Mouse (Mus musculus): ENCODE results near the gene Sox4. TPM values are rescaled to one million over a fixed set of nuclear protein-coding genes. Genes with fewer than 3 reads are reported as not detected.

Gene Sox4
- total and polyA plus RNA-seq, 3 experiments = 14.3 to 39.9 (median 27.9) TPM

DNA sequence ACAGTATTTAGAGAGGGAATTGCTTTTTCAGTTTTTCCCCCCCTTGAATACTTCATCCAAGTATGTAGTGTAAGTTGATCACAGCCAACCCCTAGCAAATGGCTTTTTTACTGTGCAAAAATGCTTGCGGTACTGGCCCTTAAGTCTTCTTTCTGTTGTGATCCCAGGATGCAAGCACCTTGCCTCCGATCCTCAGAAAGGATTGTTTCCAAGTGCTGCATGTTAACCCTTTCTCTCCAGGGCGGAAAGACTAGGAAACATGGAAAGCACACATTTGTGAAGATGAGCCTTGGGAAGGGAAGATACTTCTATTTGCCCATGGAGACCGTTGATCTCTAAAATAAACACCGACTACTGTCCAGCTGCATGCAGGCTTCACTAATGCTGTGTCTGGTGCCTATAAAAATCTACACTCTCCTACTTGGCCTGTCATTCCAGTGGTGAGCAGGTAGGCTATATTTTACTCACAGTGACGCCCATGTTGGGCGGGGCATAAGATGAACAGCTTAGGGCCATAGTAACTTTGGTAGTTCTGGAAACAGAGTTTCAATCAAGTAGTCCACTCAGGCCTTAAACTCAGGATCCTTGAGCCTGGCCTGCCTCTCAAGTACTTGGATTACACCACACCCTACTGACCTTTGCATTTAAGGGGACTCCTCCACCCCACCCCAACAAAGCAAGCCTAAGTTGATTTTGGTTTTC is 5.6 kb downstream of the Sox4 start:
- DNase-seq = no peak

DNA sequence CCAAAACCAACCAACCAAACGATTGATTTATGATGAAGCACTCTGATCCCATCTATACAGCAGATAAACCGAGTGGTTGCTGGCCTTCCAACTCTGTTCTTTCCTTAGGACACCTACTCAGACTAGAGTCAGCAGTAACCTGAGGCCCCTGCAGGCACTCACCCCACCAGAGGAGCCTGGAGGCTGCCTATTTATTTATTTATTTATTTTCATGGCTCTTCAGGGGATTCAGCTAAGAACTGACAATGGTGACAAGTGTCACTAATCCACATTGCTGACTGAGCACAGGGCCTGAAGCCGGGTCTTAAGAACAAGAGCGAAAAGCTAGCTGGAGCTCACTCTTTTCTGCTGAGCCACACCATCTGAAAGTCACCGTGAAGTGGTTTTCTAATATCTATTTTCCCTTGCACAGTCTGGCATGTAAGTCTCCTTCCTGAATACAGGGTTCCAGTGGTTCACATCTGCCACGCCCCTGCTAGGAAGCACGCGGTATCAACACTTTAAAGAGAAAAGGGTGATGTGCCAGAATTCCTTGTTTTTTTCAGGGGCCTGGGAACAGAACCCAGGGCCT is 6.9 kb downstream of the Sox4 start:
- no peak for DNase-seq

DNA sequence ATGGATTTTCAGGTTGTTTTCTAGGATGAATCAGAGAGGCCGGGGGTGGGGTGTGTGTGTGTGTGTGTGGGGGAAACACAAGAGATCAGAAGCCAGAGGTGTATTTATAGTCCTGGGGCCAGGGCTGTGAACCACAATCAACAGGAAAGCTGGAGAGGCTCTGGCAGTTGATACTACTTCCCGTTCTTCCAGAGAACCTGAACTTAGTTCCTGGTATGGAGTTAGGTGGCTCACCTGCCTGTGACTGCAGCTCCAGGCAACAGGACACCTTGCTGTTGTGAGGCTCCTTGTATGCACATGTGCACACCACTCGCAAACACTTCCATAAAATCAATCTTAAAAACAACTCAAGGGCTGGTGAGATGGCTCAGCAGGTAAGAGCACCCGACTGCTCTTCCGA is 7.8 kb downstream of the Sox4 start:
- no peak for DNase-seq

DNA sequence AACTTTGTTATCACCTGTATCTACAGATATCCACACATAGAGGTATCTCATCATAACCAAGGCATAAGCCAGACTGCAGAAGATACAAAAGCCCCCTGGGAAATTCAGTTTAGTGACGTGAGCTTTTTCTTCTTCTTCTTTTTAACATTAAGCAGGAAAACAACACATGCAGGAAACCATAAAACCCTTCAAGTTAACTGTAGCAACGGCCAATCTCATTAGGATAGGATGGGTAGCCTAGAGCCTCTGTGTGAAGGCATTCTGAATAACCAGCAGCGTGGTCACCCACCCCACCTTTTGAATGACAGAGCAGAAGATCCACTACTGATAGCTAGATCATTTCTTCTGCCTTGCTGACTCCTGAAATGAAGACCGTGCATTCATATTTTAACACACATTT is 10.6 kb downstream of the Sox4 start:
- DNase-seq = no peak

DNA sequence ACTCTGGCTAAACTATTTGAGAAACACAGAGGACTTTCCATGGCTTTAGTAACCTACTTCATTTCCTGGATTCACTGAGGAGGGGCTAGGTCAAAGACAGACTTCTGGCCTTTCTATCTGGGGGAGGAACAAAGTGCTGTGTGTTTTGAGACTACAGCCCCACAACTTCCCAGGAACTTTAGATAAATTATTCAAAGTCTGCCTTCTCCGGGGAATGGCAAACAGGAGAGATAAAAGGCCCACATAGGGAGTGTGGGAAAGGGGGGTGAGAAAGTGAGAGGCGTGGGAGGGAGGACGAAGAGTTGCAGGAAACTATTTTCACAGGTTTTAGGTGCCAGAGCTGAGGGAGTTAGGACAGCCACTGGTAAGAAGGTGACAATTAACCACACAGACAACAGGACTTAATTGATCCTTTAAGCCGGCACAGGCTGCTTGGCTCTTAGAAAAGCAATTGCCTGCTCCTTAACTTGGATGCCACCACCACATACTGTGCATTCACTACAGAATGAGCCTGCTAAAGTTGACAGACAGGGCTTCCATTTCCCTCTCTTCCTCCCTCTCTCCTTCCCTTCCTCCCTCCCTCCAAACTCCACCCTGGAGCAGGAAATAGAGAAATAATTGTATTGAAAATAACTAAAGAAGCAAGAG is 11.4 kb downstream of the Sox4 start:
- no peak for DNase-seq

DNA sequence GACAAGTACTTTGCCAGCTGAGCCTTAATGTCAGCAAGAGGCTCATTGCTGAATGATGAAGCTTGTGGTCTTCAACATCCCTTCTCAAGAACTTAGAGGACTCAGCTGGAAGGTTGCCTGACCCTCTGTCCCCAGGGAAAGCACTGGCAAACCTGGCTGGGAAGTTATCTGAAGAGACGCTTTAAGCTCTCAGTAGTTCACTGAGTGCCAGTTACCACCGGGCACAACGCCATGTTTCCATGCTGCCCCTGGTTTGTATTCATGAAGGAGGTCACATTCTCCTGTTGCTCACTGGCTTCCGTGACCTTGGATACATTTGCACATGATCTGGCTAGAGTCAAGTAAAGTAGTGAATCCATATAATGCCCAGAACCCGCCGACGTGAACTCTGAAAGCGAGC is 20.1 kb downstream of the Sox4 start:
- DNase-seq = peak; percentile 20

DNA sequence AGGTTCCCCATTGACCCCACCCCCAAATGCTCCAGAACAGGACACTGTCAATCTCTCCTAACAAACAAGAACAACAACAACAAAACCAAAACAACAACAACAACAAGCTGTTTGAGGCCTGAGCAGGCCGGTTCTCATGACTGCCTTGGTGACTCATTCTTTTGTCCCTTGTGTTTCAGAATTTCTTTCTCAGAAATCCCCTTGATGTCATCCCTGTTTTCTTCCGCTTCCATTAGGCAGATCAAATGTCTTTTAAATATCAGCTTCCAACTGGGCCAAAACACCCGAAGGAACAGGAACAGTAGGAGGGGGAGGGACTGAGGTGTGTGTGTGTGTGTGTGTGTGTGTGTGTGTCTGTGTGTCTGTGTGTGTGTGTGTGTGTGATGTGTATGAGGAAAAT is 21.7 kb downstream of the Sox4 start:
- DNase-seq = no peak

DNA sequence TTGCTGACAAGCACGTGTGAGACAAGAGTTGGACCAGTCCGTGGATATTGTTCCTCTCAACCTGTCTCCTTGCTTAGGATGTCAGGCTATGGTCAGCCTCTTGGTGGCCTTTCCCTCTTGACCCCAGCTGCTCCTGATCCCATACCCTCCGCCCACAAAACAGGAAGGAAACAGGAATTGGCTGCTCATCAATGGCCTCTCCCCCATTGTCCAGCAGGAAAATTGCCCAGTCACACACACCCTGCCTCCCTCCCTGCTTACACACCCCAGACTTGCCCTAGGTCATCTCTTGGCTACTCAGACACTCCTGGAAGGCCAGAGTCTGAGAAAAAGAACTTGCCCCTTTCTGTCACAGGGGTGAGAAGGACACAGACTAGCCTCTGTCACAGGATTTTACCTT is 22.2 kb downstream of the Sox4 start:
- DNase-seq = peak; percentile 63

DNA sequence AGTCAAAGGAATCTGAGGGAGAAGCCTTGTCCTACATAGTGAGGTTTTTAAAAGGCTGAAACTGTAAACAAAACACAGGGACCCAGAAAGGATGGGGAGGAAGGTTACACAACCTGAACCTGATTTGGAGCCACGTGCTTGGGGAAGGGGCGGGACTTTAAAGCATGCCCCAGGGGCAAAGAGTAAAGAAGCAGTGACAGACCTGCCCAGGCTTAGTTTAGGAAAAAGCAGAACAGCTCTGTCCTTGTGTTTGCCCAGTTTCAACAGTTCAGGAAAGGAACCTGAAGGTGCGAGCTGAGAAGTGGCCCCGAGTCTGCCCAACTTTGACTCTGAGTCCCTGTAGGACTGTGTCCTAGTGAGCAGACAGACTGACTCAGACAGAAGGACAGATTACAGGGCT is 23.1 kb downstream of the Sox4 start:
- no peak for DNase-seq

DNA sequence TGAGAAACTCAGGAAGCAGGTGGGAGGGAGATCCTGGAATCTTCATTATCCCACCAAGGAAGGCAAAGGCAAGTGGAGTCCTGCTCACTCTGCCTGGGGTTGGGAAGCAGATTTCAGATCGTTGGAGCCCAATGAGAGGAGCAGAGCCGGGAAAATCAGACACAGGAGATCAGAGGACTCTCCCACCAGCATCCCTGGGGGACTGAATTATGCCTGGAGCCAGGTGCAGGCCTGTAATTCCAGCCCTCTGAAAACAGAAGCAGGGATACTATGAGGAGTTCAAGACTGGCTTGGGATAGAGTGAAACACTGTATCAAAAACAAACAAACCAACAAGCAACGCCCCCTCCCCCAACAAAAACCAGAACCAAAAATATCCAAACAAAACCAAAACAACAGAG is 23.6 kb downstream of the Sox4 start:
- DNase-seq = no peak

DNA sequence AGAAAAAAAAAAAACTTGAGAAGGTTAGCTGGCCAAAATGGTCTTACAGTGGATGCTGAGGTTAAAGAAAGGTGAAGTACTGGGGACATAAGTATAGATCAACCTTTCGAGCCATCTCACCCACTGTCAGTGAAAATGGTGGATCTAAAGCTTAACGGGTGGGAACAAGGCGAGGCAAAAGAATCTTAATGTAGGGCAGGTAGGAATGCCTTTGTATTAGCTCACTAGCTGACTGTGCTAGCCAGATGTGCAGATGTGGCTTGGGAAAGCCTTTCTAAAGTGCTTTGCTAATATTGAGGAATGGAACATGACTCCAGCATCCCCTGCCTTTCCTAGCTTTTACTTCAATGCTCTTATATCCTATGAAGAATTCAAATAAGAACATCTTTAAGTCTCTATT is 30.4 kb downstream of the Sox4 start:
- DNase-seq = no peak

DNA sequence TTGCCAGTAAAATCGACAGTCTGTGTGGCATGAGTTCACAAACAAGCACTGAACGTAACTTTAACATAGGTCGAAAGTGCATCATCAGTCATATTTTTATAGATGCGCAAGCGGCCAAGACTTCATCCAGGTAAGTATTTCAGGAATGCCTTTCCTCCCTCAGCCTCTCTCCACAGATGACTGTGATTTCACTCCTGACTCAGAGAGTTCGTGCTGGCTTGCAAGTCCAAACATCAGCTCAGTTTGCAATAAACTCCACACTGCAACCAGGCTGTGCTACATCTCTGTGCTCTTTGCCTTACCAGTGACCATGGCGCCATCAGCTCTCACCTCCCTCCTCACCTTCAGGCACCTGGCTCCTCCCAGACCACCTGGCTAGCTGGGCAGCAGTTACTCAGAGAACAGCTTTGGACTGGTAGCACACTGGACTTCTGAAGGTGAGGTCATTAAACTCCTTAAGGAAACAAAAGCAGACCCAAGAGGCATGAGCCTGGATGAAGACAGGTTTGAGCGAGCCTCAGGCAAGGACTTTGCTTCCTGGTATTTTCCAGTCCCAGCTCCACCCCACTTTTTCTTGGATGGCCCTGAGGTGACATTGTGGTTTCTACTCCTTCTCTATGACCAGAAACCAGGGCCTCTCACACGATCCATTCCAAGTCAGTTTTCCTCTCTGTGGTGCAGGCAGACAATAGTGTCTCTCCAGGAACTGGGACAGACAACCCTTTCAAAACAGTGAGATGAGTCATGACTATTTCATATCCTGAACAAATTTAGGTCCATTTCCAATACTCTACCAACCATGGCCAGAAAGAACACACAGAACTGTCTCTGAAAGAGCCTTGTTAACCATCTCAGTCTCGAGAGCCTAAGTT is 35.9 kb downstream of the Sox4 start:
- DNase-seq = peak; percentile 9

DNA sequence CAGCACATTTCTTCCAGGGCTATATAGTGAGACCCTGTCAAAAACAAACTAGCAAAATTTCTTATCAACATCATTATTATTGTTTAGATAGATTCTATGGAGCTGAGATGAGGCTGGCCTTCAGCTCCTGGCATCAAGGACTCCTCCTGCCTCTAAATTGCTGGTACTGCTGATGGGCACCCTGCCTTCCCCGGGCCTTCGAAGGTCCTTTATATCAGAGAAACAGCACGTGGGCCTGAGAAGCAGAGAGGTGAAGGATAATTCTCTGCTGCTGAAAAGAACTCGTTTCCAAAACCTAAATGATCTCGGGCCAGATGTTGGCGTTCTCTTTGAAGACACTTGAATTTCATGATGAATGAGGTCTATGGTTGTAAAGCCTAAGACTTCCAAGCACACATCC is 39.9 kb downstream of the Sox4 start:
- DNase-seq = no peak

DNA sequence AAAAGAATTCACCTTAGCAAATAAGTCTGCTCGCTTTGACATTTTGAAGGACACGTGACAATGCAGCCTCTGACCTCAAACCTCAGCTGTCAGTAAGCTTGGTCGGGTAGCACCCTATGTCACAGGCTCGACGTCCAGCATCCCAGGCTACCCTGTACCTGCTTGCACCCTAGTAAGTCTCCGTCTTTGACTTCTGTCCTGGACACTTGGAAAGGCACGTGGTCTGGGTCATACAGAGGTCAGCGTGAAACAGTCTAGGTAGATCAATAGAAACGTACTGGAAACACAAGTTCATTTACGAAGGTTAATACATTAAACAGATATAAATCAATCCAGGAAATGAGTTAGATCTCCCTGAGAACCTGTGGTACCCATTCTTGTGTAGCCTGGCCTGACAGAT is 46.5 kb downstream of the Sox4 start:
- DNase-seq = no peak
